Mouse (Mus musculus) hindbrain, embryonic 13.5 days (tissue): ENCODE measurements around the gene Vav1. TPM values are rescaled to one million over a fixed set of nuclear protein-coding genes. Genes with fewer than 3 reads are reported as not detected.

Source experiments
- ATAC-seq: fragments of 200-750 bp; cut with Nextera tagmentation; 2 replicates; pipeline ENCODE4 v1.8.0; 2017; ENCODE audit warnings: moderate TSS enrichment; ENCODE audit not compliant: low FRiP score
- H3K27ac ChIP-seq: fragments of 300-500 bp; sonication (generic); 2 replicates; pipeline ENCODE4 v1.5.1; 2015; ENCODE audit warnings: inconsistent platforms, mild to moderate bottlenecking, moderate library complexity
- H3K27me3 ChIP-seq: fragments of 300-500 bp; sonication (generic); 2 replicates; pipeline ENCODE4 v1.6.1; 2015; ENCODE audit warnings: mild to moderate bottlenecking, inconsistent platforms
- H3K36me3 ChIP-seq: fragments of 300-500 bp; sonication (generic); 2 replicates; pipeline ENCODE4 v1.6.1; 2015; ENCODE audit warnings: mild to moderate bottlenecking, inconsistent platforms
- H3K4me1 ChIP-seq: fragments of 300-500 bp; sonication (generic); replicated peaks from 2 replicates; pipeline ENCODE4 v1.6.1; 2015; ENCODE audit warnings: inconsistent platforms
- H3K4me2 ChIP-seq: fragments of 300-500 bp; sonication (generic); 2 replicates; pipeline ENCODE4 v1.6.1; 2015; ENCODE audit warnings: inconsistent platforms, mild to moderate bottlenecking, moderate library complexity
- H3K4me3 ChIP-seq: fragments of 300-500 bp; sonication (generic); 2 replicates; pipeline ENCODE4 v1.5.1; 2015; ENCODE audit warnings: mild to moderate bottlenecking, inconsistent platforms
- H3K9ac ChIP-seq: fragments of 300-500 bp; sonication (generic); 2 replicates; pipeline ENCODE4 v1.6.1; 2015; ENCODE audit warnings: mild to moderate bottlenecking, inconsistent platforms
- H3K9me3 ChIP-seq: fragments of 300-500 bp; sonication (generic); 2 replicates; pipeline ENCODE4 v1.6.1; 2016; ENCODE audit warnings: inconsistent platforms
- WGBS: fragments of 180-500 bp; shearing (Covaris S2); methylation state at CpG from one replicate; pipeline ENCODE4 v1.1.7; 2015; 5-methylcytosine and 5-hydroxymethylcytosine counted together
- polyA plus RNA-seq: library from polyadenylated mRNA; unstranded; fragments of >200 nt; fragmentation: Nextera tagmentation; extraction: Ambion mirVana; gene quantifications from 2 replicates; pipeline ENCODE4 v1.2.1, GENCODE M21; 2015

Vav1 gene
- polyA plus RNA-seq, 1 experiment from 2014 or later = 2.2 TPM

DNA sequence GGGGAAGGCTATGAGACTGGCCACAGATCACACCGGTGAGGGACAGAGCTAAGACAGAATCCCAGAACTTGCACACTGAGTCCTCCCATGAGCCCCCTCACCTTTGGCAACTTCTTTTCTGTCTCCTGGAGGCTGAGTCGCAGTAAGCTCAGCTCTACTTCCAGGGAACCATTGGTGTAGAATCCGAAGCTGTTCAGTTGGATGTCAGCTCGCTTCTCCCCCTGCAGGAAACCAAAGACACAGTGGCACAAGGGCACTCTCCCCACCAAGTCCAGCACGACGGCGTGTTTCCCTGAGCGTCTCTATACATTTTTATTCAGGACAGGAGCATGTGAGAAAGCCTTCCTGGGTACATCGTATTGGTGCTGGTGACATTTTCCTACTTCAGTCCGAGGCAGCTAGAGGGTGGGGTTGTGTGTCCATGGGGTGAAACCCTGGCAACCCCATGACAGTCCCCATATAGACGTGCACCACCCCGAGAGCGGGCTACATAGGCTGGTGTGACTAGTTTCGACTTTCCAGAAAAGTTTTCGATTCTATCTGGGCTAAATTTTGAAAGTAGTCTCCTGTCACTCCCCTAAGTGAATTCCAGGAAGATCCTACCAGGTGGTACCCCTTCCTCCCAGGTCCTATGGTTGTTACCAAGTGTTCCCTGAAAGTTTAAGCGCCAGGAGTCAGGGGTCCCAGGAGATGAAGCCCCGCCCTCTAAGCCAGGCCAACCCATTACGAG is 32.1 kb upstream of the Vav1 start:
- H3K27me3 ChIP-seq = 0 out of 2 replicates have a peak, but pooled peaks cover 4% of the 10 kb centered on the region
- WGBS = 3% methylated on average over 18 of the region's 18 CpGs
- peak overlapping the region; percentile 84 for H3K9ac ChIP-seq
- peaks cover 43% of the 10 kb centered on the region for H3K4me1 ChIP-seq
- peak overlapping the region; percentile 67 for H3K4me2 ChIP-seq
- peak overlapping the region; percentile 66 for H3K4me3 ChIP-seq
- peak; percentile 2 for ATAC-seq
- no peaks in the 10 kb centered on the region for H3K9me3 ChIP-seq
- peak overlapping the region; percentile 98 for H3K27ac ChIP-seq
- H3K36me3 ChIP-seq = peaks cover 20% of the 10 kb centered on the region

GRCm38 (mm10) chr17:57247393-57248200 is 31.3 kb upstream of the Vav1 start:
- Histone ChIP-seq H3K9me3 (no peaks in the 10 kb centered on the region), H3K4me3 (peak overlapping the region; percentile 66), H3K27ac (peak overlapping the region; percentile 98), H3K27me3 (0 out of 2 replicates have a peak, but pooled peaks cover 4% of the 10 kb centered on the region), H3K36me3 (peaks cover 13% of the 10 kb centered on the region), H3K4me1 (peaks cover 43% of the 10 kb centered on the region), H3K9ac (peak overlapping the region; percentile 84), H3K4me2 (peak overlapping the region; percentile 90)
- WGBS = under 1% methylated on average over 46 of the region's 46 CpGs
- ATAC-seq = peak; percentile 95

GRCm38 (mm10) chr17:57248201-57248699 is 30.6 kb upstream of the Vav1 start, which contains the start of gene Gpr108:
Gpr108 (minus strand) TSS chr17:57248446.
- H3K27ac ChIP-seq = peak within 1 kb of the TSS; percentile 98
- no peaks in the 10 kb centered on the region for H3K9me3 ChIP-seq
- peaks cover 43% of the 10 kb centered on the region for H3K4me1 ChIP-seq
- WGBS = 0% methylated on average over 12 of the region's 12 CpGs
- 0 out of 2 replicates have a peak, but pooled peaks cover 4% of the 10 kb centered on the region for H3K27me3 ChIP-seq
- peaks cover 7% of the 10 kb centered on the region for H3K36me3 ChIP-seq
- peak within 1 kb of the TSS; percentile 84 for H3K9ac ChIP-seq
- ATAC-seq = peak; percentile 65
- H3K4me3 ChIP-seq = peak within 1 kb of the TSS; percentile 66
- H3K4me2 ChIP-seq = peak within 1 kb of the TSS; percentile 90

DNA sequence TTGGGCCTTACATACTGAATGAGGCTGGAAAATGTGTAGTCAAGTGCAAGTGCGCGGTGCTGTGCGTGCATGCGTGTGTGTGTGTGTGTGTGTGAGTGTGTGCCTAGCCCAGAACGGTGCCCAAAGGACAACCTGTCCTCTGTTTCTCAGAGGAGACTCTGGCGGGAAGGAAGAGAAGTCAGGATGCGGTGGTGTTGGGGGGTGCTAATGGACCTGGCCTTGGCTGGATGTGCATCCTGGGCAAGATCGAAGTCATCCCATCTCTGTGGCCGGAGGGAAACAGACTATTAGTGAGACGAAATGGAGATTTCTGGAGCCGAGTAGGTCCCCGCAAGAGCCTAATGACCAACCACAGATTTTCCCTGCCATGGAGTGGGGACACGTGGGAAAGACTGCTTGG is 30.1 kb upstream of the Vav1 start:
- no peak for ATAC-seq
- Histone ChIP-seq H3K9ac (peak overlapping the region; percentile 71), H3K36me3 (peaks cover 4% of the 10 kb centered on the region), H3K4me3 (peak overlapping the region; percentile 54), H3K27ac (peak overlapping the region; percentile 88), H3K27me3 (0 out of 2 replicates have a peak, but pooled peaks cover 4% of the 10 kb centered on the region), H3K4me1 (peaks cover 43% of the 10 kb centered on the region), H3K9me3 (no peaks in the 10 kb centered on the region), H3K4me2 (peak overlapping the region; percentile 90)
- 8% methylated on average over 13 of the region's 13 CpGs for WGBS

GRCm38 (mm10) chr17:57249186-57250181 is 29.4 kb upstream of the Vav1 start, which contains the start of gene Trip10:
Trip10 (plus strand) TSS chr17:57249455.
- under 1% methylated on average over 47 of the region's 52 CpGs for whole genome bisulfite sequencing
- H3K36me3 ChIP-seq = no peaks in the 10 kb centered on the region; the same call in 1 of the 2 replicates
- ATAC-seq = no peak
- H3K27me3 ChIP-seq = 0 out of 2 replicates have a peak, but pooled peaks cover 4% of the 10 kb centered on the region
- H3K4me3 ChIP-seq = peak within 1 kb of the TSS; percentile 54
- peak within 1 kb of the TSS; percentile 90 for H3K4me2 ChIP-seq
- H3K4me1 ChIP-seq = peaks cover 43% of the 10 kb centered on the region
- peak within 1 kb of the TSS; percentile 88 for H3K27ac ChIP-seq
- H3K9me3 ChIP-seq = no peaks in the 10 kb centered on the region
- peak within 1 kb of the TSS; percentile 71 for H3K9ac ChIP-seq

DNA sequence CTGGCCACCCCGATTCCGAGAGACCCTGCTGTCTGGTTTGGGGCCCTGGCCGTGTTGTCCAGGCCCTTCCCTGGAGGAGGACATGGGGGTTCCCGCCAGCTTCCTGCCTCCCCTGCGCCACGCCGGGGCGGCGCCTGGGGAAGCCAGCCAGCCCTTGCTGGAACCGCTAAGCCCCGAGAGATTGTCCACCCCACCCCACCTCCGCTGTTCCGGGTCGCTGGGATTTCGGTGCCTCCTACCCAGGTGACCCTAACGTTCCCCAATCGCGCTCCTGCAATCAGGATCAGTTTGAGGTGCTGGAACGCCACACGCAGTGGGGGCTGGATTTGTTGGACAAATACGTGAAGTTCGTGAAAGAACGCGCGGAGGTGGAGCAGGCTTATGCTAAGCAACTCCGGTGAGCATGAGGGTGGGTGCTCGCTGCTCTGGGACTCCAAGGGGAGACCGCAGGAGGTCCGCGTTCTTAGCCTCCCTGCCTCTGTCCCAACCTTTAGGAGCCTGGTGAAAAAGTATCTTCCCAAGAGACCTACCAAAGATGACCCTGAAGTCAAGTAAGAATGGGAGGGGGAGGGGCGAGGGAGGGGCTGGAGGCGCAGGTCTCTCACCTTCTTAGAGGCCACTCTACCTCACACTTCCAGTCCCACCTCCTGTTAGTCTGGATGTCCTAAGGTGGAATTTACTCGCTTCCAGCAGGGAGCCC is 28.3 kb upstream of the Vav1 start:
- no peak for ATAC-seq
- Histone ChIP-seq H3K9me3 (no peaks in the 10 kb centered on the region), H3K27me3 (0 out of 2 replicates have a peak, but pooled peaks cover 4% of the 10 kb centered on the region), H3K4me3 (peak overlapping the region; percentile 54), H3K9ac (peak overlapping the region; percentile 71), H3K4me1 (peaks cover 39% of the 10 kb centered on the region), H3K4me2 (peak overlapping the region; percentile 90), H3K27ac (no peak overlapping the region), H3K36me3 (peaks cover 10% of the 10 kb centered on the region)
- 3% methylated on average over 33 of the region's 33 CpGs for WGBS

GRCm38 (mm10) chr17:57251431-57251830 is 27.5 kb upstream of the Vav1 start:
- Histone ChIP-seq H3K9ac (no peak overlapping the region), H3K4me1 (peaks cover 33% of the 10 kb centered on the region), H3K27ac (no peak overlapping the region), H3K27me3 (0 out of 2 replicates have a peak, but pooled peaks cover 4% of the 10 kb centered on the region), H3K4me3 (no peak overlapping the region), H3K4me2 (no peak overlapping the region), H3K36me3 (peaks cover 14% of the 10 kb centered on the region), H3K9me3 (no peaks in the 10 kb centered on the region)
- ATAC-seq = no peak
- 97% methylated on average over 3 of the region's 3 CpGs for WGBS

- Histone ChIP-seq H3K4me2 (no peak overlapping the region), H3K4me3 (no peak overlapping the region)
- WGBS = 85% methylated on average over 6 of the region's 6 CpGs
Observed at GRCm38 (mm10) chr17:57253306-57253705, 25.6 kb upstream of the Vav1 start.

GRCm38 (mm10) chr17:57255354-57255753 is 23.5 kb upstream of the Vav1 start:
- no peak for ATAC-seq

More at GRCm38 (mm10) chr17:57253306-57253705, 25.6 kb upstream of the Vav1 start:
- Histone ChIP-seq H3K27ac (no peak overlapping the region), H3K9me3 (no peaks in the 10 kb centered on the region), H3K36me3 (peaks cover 26% of the 10 kb centered on the region), H3K4me1 (peaks cover 26% of the 10 kb centered on the region), H3K9ac (no peak overlapping the region), H3K27me3 (0 out of 2 replicates have a peak, but pooled peaks cover 4% of the 10 kb centered on the region)
- no peak for ATAC-seq

GRCm38 (mm10) chr17:57256921-57257485 is 21.9 kb upstream of the Vav1 start:
- no peak for ATAC-seq
- Histone ChIP-seq H3K9ac (no peak overlapping the region), H3K9me3 (no peaks in the 10 kb centered on the region), H3K4me1 (no peaks in the 10 kb centered on the region), H3K4me3 (no peak overlapping the region), H3K36me3 (peaks cover 38% of the 10 kb centered on the region), H3K4me2 (no peak overlapping the region), H3K27me3 (no peaks in the 10 kb centered on the region), H3K27ac (no peak overlapping the region)
- 96% methylated on average over 22 of the region's 22 CpGs for WGBS

More at GRCm38 (mm10) chr17:57255354-57255753, 23.5 kb upstream of the Vav1 start:
- Histone ChIP-seq H3K36me3 (peaks cover 30% of the 10 kb centered on the region), H3K27me3 (no peaks in the 10 kb centered on the region), H3K4me1 (peaks cover 6% of the 10 kb centered on the region), H3K4me2 (no peak overlapping the region), H3K9me3 (no peaks in the 10 kb centered on the region), H3K27ac (no peak overlapping the region), H3K4me3 (no peak overlapping the region), H3K9ac (no peak overlapping the region)
- WGBS = 96% methylated on average over 14 of the region's 14 CpGs
